Mouse (Mus musculus): ENCODE measurements around the gene Tmem273. TPM values are rescaled to one million over a fixed set of nuclear protein-coding genes. Genes with fewer than 3 reads are reported as not detected.

The Tmem273 gene
- total and polyA plus RNA-seq, 3 experiments, result not detected

DNA sequence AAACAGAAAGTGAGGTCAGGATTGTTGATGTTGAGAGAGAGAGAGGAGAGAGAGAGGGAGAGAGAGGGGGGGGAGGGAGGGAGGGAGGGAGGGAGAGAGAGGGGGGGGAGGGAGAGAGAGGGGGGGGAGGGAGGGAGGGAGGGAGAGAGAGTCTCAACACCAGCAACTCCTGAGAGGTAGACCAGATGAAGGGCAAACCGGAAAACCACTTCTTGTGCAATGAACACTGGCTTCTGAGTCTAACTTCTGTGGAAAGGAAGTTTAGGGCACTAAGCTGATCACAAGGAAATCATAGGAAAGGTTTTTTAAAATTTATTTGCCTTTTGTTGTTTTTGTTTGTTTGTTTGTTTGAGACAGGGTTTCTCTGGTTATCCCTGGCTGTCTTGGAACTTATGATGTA is 23.6 kb upstream of the Tmem273 start:
- Histone ChIP-seq H3K27me3 (ENCODE audit: control insufficient read depth in 1 of 2, insufficient read depth in 2 of 2, low read length in 2 of 2) (no peaks in the 10 kb centered on the region), H3K4me1 (ENCODE audit: control insufficient read depth in 1 of 2, insufficient read depth in 2 of 2, low read length in 2 of 2) (no peaks in the 10 kb centered on the region), H3K79me2 (ENCODE audit: control insufficient read depth, insufficient read depth, low read length, poor library complexity) (no peaks in the 10 kb centered on the region), H3K9ac (ENCODE audit: control insufficient read depth, low read depth, low read length, poor library complexity, severe bottlenecking) (no peak overlapping the region), H3K9me3 (replicated peaks; ENCODE audit: insufficient read depth, low read length) (no peaks in the 10 kb centered on the region), H3K36me3 (ENCODE audit: control insufficient read depth in 1 of 2, insufficient read depth in 2 of 2, low read length in 2 of 2) (no peaks in the 10 kb centered on the region), H3K4me3 (ENCODE audit: control insufficient read depth in 1 of 2, insufficient read depth in 1 of 2, low read depth in 2 of 2, low read length in 2 of 2) (no peak overlapping the region), H3K27ac (ENCODE audit: control insufficient read depth, low read depth, low read length) (no peak overlapping the region)
- no peak for DNase-seq (ENCODE audit: low read depth, low spot score)
- TF ChIP-seq USF2 (IDR thresholded peaks at IDR 0.05; ENCODE audit: borderline replicate concordance in 1 of 2, insufficient read depth in 1 of 2, low read depth in 1 of 2, low read length in 2 of 2) (no peak), MEF2A (IDR thresholded peaks at IDR 0.05; ENCODE audit: extremely low read depth, insufficient replicate concordance, low read depth, low read length, poor library complexity, severe bottlenecking) (no peak), CHD2 (IDR thresholded peaks at IDR 0.05; ENCODE audit: low read length) (no peak), MAFK (IDR thresholded peaks at IDR 0.05; ENCODE audit: borderline replicate concordance, low read depth, low read length) (no peak), POLR2AphosphoS2 (IDR thresholded peaks at IDR 0.05; ENCODE audit: low read length) (no peak), MAZ (IDR thresholded peaks at IDR 0.05; ENCODE audit: low read depth, low read length) (no peak), MAX (IDR thresholded peaks at IDR 0.05; ENCODE audit: low read length) (no peak), ELF1 (IDR thresholded peaks at IDR 0.05; ENCODE audit: low read depth, low read length) (no peak), KAT2A (conservative IDR thresholded peaks at IDR 0.05; ENCODE audit: low read depth, low read length) (no peak), RCOR1 (IDR thresholded peaks at IDR 0.05; ENCODE audit: low read depth, low read length) (no peak), GABPA (IDR thresholded peaks at IDR 0.05; ENCODE audit: low read depth, low read length) (no peak), UBTF (IDR thresholded peaks at IDR 0.05; ENCODE audit: borderline replicate concordance, insufficient read depth, low read depth, low read length) (no peak), MYB (IDR thresholded peaks at IDR 0.05; ENCODE audit: low read depth, low read length) (no peak), NRF1 (IDR thresholded peaks at IDR 0.05; ENCODE audit: insufficient read depth, low read depth, low read length, poor library complexity, severe bottlenecking) (no peak), GATA1 (IDR thresholded peaks at IDR 0.05; ENCODE audit: low read depth, low read length) (no peak), ZNF384 (IDR thresholded peaks at IDR 0.05; ENCODE audit: low read depth, low read length) (no peak), USF1 (IDR thresholded peaks at IDR 0.05; ENCODE audit: low read depth, low read length) (no peak), TCF12 (IDR thresholded peaks at IDR 0.05; ENCODE audit: low read depth, low read length) (no peak), SMC3 (IDR thresholded peaks at IDR 0.05; ENCODE audit: low read depth, low read length) (no peak)

DNA sequence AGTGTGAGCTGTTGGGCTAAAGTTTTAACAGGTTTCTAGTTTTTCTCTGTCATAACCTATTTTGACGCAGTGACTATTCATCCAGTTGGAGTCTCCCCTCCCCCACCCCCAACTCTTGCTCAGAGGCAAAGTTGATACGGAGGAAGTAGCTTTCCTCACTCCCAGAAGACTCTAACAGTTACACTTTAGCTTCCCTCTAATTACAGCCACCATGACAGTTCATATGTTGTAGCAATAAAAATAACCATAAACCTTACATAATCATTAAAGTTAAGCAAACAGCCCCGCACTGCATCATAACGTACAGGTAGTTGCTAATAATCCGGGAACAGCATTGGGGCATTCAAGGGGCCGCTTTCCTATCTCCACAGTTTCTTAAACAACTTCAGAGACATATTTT is 15.2 kb upstream of the Tmem273 start:
- no peak for TF ChIP-seq E2F4 (IDR thresholded peaks at IDR 0.05; ENCODE audit: borderline replicate concordance, low read depth, low read length)
- no peak for TF ChIP-seq KAT2A (conservative IDR thresholded peaks at IDR 0.05; ENCODE audit: low read depth, low read length)
- no peak for TF ChIP-seq TBP (IDR thresholded peaks at IDR 0.05; ENCODE audit: low read depth, low read length)
- no peak for TF ChIP-seq USF2 (IDR thresholded peaks at IDR 0.05; ENCODE audit: borderline replicate concordance in 1 of 2, insufficient read depth in 1 of 2, low read depth in 1 of 2, low read length in 2 of 2)
- TF ChIP-seq USF1 (IDR thresholded peaks at IDR 0.05; ENCODE audit: low read depth, low read length), result no peak
- TF ChIP-seq NELFE (IDR thresholded peaks at IDR 0.05; ENCODE audit: low read depth, low read length), result no peak
- no peak for TF ChIP-seq ELF1 (IDR thresholded peaks at IDR 0.05; ENCODE audit: low read depth, low read length)
- no peak for TF ChIP-seq SMC3 (IDR thresholded peaks at IDR 0.05; ENCODE audit: low read depth, low read length)
- TF ChIP-seq POLR2A (IDR thresholded peaks at IDR 0.05; ENCODE audit: control insufficient read depth in 1 of 2, insufficient read depth in 1 of 2, low read depth in 1 of 2, low read length in 2 of 2, poor library complexity in 1 of 2), result no peak
- TF ChIP-seq HCFC1 (IDR thresholded peaks at IDR 0.05; ENCODE audit: low read depth, low read length), result no peak
- no peak for TF ChIP-seq RAD21 (IDR thresholded peaks at IDR 0.05; ENCODE audit: low read depth, low read length)
- TF ChIP-seq ETS1 (IDR thresholded peaks at IDR 0.05; ENCODE audit: low read depth, low read length), result no peak
- TF ChIP-seq MAZ (IDR thresholded peaks at IDR 0.05; ENCODE audit: low read depth, low read length), result no peak
- no peak for TF ChIP-seq RCOR1 (IDR thresholded peaks at IDR 0.05; ENCODE audit: low read depth, low read length)
- no peak for TF ChIP-seq CHD1 (IDR thresholded peaks at IDR 0.05; ENCODE audit: low read depth, low read length)
- TF ChIP-seq MYB (IDR thresholded peaks at IDR 0.05; ENCODE audit: low read depth, low read length), result no peak
- TF ChIP-seq CHD2 (IDR thresholded peaks at IDR 0.05; ENCODE audit: low read length), result no peak
- TF ChIP-seq TAL1 (IDR thresholded peaks at IDR 0.05; ENCODE audit: low read length), result no peak
- no peak for TF ChIP-seq BHLHE40 (IDR thresholded peaks at IDR 0.05; ENCODE audit: borderline replicate concordance, low read depth, low read length)
- H3K27ac ChIP-seq (ENCODE audit: control insufficient read depth, low read depth, low read length), result no peak overlapping the region
- H3K79me2 ChIP-seq (ENCODE audit: control insufficient read depth, insufficient read depth, low read length, poor library complexity), result no peaks in the 10 kb centered on the region
- H3K9me3 ChIP-seq (replicated peaks; ENCODE audit: insufficient read depth, low read length), result no peaks in the 10 kb centered on the region
- H3K36me3 ChIP-seq (ENCODE audit: control insufficient read depth in 1 of 2, insufficient read depth in 2 of 2, low read length in 2 of 2), result no peaks in the 10 kb centered on the region
- H3K9ac ChIP-seq (ENCODE audit: control insufficient read depth, low read depth, low read length, poor library complexity, severe bottlenecking), result no peak overlapping the region
- no peak for DNase-seq (ENCODE audit: low read depth, low spot score)
- H3K27me3 ChIP-seq (ENCODE audit: control insufficient read depth in 1 of 2, insufficient read depth in 2 of 2, low read length in 2 of 2), result no peaks in the 10 kb centered on the region; a peak in 1 of 4 replicates
- H3K4me1 ChIP-seq (ENCODE audit: control insufficient read depth in 1 of 2, insufficient read depth in 2 of 2, low read length in 2 of 2), result no peaks in the 10 kb centered on the region
- no peak overlapping the region for H3K4me3 ChIP-seq (ENCODE audit: control insufficient read depth in 1 of 2, insufficient read depth in 1 of 2, low read depth in 2 of 2, low read length in 2 of 2)
